Mouse (Mus musculus): ENCODE results near the gene Tom1l1. TPM values are rescaled to one million over a fixed set of nuclear protein-coding genes. Genes with fewer than 3 reads are reported as not detected.

Tom1l1 gene
- polyA plus RNA-seq, 1 experiment from 2014 or later = 24.3 TPM

DNA sequence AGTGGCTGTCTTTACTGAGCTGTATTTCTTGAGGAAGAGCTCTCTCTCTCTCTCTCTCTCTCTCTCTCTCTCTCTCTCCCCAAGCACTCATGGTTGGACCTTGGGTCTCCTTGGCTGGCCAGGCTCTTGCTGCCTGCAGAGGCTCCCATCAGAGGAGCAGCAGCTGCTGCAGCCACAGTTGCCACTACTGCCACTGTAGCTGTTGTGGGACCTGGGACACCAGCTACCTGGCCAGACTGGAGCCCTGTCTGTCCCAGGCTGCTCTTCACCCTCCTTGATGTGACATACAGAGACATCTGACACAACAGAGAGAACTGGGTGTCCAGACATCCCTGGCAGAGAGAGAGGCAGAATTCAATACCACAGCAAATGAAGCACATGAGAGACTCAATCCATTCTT is 7.0 kb downstream of the Tom1l1 start:
- no peaks in the 10 kb centered on the region for H3K4me1 ChIP-seq (replicated peaks; ENCODE audit: control insufficient read depth, insufficient read depth, low read length)
- no peaks in the 10 kb centered on the region for H3K27me3 ChIP-seq (ENCODE audit: control insufficient read depth, insufficient read depth, low read length)
- H3K9ac ChIP-seq (ENCODE audit: low read length) = no peak overlapping the region
- no peak overlapping the region for H3K4me3 ChIP-seq (ENCODE audit: low read depth, low read length)
- H3K27ac ChIP-seq (ENCODE audit: low read depth, low read length) = no peak overlapping the region
- DNase-seq (ENCODE audit: low spot score) (no peak), ATAC-seq (replicated peaks; ENCODE audit: low FRiP score) (no peak)
- H3K4me2 ChIP-seq (ENCODE audit: low read depth, low read length, severe bottlenecking) = no peak overlapping the region
- no peaks in the 10 kb centered on the region; the same call in 1 of the 2 replicates for H3K36me3 ChIP-seq (ENCODE audit: control insufficient read depth, insufficient read depth, low read length)
- H3K9me3 ChIP-seq (ENCODE audit: control insufficient read depth, low read length) = no peaks in the 10 kb centered on the region

DNA sequence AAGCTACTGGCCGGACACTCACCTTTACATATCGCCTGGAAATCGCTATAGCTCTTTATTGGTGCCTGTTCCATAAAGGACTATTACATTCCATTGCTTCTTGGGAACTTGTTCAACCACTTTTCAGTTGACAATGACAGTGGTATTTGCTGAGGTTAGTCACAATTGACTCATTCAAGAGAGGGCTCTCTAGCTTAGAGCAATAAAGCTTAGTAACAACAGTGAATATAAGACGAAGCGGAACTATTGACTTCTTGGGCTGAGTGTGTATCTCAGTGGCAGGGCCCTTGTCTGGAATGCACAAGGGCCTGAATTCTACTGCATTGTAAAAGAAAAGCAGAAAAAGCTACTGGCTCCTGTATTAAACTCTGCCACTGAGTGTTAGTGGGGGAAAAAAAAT is 9.6 kb downstream of the Tom1l1 start:
- WGBS = 89% methylated on average over 5 of the region's 5 CpGs
- DNase-seq (ENCODE audit: low spot score) = no peak
- H3K4me3 ChIP-seq (ENCODE audit: low read depth, low read length) = no peak overlapping the region
- H3K36me3 ChIP-seq (ENCODE audit: control insufficient read depth, insufficient read depth, low read length) = no peaks in the 10 kb centered on the region; the same call in 1 of the 2 replicates
- no peak for ATAC-seq (replicated peaks; ENCODE audit: low FRiP score)
- no peak overlapping the region for H3K9ac ChIP-seq (ENCODE audit: low read length)
- no peaks in the 10 kb centered on the region for H3K4me1 ChIP-seq (replicated peaks; ENCODE audit: control insufficient read depth, insufficient read depth, low read length)
- H3K27me3 ChIP-seq (ENCODE audit: control insufficient read depth, insufficient read depth, low read length) = no peaks in the 10 kb centered on the region
- no peak overlapping the region for H3K4me2 ChIP-seq (ENCODE audit: low read depth, low read length, severe bottlenecking)
- no peaks in the 10 kb centered on the region for H3K9me3 ChIP-seq (ENCODE audit: control insufficient read depth, low read length)
- no peak overlapping the region for H3K27ac ChIP-seq (ENCODE audit: low read depth, low read length)

DNA sequence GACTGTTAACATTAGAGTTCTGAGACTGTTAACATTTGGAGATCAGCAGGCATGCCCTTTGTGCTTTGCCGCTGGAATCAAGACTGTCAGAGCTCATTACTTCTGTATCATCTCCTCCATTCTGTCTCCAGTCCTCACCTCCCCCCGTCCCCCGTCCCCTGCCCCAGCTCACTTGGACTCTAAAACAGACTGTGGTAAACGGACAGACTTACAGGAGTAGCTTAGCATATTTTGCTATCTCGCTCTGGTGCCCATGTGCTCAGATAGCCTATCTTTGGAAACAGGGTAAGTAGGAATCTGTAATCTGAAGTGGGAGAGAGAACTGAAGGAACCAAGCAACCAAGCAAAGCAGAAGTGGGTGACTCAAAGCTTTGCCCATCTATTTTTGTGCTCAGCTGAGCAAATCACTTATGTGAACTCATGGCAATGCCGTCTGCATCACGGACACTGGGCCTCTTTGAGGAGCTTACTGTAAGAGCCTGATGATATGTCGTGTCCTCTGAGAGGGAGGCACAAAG is 10.3 kb downstream of the Tom1l1 start:
- WGBS = 51% methylated on average over 8 of the region's 8 CpGs

DNA sequence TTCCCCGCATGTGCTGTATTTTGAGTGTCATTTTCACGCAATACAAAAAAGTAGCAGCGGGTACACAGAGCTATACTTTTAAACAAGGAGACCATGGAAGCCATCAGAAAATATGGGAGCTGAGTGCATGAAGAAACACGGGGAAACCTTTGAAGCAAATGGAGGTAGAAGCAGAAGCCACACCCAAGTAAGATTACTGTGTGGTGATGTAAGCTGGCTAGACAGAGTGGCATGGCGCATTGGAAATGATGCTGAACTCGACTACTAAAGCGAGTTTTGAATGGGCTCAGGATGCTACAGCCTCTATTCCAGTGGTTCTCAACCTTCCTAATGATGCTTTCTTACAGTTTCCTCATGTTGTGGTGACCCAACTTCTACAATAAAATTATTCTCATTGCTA is 11.1 kb downstream of the Tom1l1 start:
- no peak overlapping the region for H3K27ac ChIP-seq (ENCODE audit: low read depth, low read length)
- no peak for DNase-seq (ENCODE audit: low spot score)
- H3K36me3 ChIP-seq (ENCODE audit: control insufficient read depth, insufficient read depth, low read length) = no peaks in the 10 kb centered on the region; the same call in 1 of the 2 replicates
- H3K27me3 ChIP-seq (ENCODE audit: control insufficient read depth, insufficient read depth, low read length) = no peaks in the 10 kb centered on the region
- H3K4me3 ChIP-seq (ENCODE audit: low read depth, low read length) = no peak overlapping the region
- no peaks in the 10 kb centered on the region for H3K9me3 ChIP-seq (ENCODE audit: control insufficient read depth, low read length)
- ATAC-seq (replicated peaks; ENCODE audit: low FRiP score) = no peak
- no peak overlapping the region for H3K4me2 ChIP-seq (ENCODE audit: low read depth, low read length, severe bottlenecking)
- H3K4me1 ChIP-seq (replicated peaks; ENCODE audit: control insufficient read depth, insufficient read depth, low read length) = no peaks in the 10 kb centered on the region
- WGBS = 90% methylated on average over 7 of the region's 7 CpGs
- no peak overlapping the region for H3K9ac ChIP-seq (ENCODE audit: low read length)

More for the DNA sequence above, 10.3 kb downstream of the Tom1l1 start:
- Histone ChIP-seq H3K4me3 (ENCODE audit: low read depth, low read length) (no peak overlapping the region), H3K4me1 (replicated peaks; ENCODE audit: control insufficient read depth, insufficient read depth, low read length) (no peaks in the 10 kb centered on the region), H3K27me3 (ENCODE audit: control insufficient read depth, insufficient read depth, low read length) (no peaks in the 10 kb centered on the region), H3K4me2 (ENCODE audit: low read depth, low read length, severe bottlenecking) (no peak overlapping the region), H3K36me3 (ENCODE audit: control insufficient read depth, insufficient read depth, low read length) (no peaks in the 10 kb centered on the region; the same call in 1 of the 2 replicates), H3K9ac (ENCODE audit: low read length) (no peak overlapping the region), H3K9me3 (ENCODE audit: control insufficient read depth, low read length) (no peaks in the 10 kb centered on the region), H3K27ac (ENCODE audit: low read depth, low read length) (no peak overlapping the region)
- ATAC-seq (replicated peaks; ENCODE audit: low FRiP score) (no peak), DNase-seq (ENCODE audit: low spot score) (no peak)

DNA sequence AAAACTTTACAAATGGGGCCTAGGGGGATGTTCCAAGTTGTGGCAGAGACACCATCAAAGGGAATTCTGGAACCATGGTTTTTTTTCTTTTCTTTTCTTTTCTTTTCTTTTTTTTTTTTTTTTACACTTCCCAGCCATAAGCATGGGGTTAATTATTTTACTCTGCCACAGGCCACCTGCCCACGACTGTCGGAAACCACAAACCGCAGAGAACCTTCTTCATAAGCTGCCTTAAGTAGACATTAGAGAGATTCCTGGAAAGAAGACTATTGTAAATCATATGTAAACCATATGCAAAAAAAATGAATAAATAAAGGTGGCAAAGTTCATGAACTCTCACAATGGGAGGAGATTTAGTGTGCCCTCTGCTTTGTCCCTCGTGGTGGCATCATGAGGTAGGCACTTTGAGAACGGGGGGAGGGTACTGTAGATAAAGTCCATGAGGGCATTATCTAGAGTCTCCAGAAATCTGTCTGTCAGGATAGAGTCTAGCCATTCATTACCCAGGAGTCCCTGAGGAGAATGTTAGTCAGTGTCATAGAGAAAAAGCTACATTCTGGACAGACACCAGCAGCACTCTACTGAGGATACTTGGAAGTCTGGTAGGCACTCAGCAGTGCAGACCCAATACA is 12.6 kb downstream of the Tom1l1 start:
- Histone ChIP-seq H3K4me3 (ENCODE audit: low read depth, low read length) (no peak overlapping the region), H3K9me3 (ENCODE audit: control insufficient read depth, low read length) (no peaks in the 10 kb centered on the region), H3K36me3 (ENCODE audit: control insufficient read depth, insufficient read depth, low read length) (no peaks in the 10 kb centered on the region; the same call in 1 of the 2 replicates), H3K27ac (ENCODE audit: low read depth, low read length) (no peak overlapping the region), H3K4me2 (ENCODE audit: low read depth, low read length, severe bottlenecking) (no peak overlapping the region), H3K27me3 (ENCODE audit: control insufficient read depth, insufficient read depth, low read length) (no peaks in the 10 kb centered on the region), H3K4me1 (replicated peaks; ENCODE audit: control insufficient read depth, insufficient read depth, low read length) (no peaks in the 10 kb centered on the region), H3K9ac (ENCODE audit: low read length) (no peak overlapping the region)
- 85% methylated on average over 5 of the region's 5 CpGs for WGBS
- DNase-seq (ENCODE audit: low spot score) = no peak
- no peak for ATAC-seq (replicated peaks; ENCODE audit: low FRiP score)

DNA sequence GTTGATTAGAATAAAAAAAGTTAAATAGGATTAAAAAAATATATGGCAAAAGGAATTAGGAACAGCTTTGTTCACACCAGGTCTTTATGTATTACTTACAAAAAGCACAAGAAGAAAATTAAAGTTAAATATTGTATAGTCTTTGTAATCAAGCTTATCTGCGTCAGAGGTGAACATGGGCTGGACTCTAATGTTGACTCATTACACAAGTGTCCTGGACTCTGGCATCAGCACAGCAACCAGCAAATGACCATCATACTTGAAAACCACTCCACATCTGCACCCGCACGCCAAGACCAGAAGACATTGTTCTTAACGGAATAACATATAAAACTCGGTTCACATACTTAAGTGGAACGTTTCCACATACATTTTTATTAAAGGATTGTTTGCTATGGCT is 20.8 kb downstream of the Tom1l1 start:
- Histone ChIP-seq H3K9ac (ENCODE audit: low read length) (no peak overlapping the region), H3K4me1 (replicated peaks; ENCODE audit: control insufficient read depth, insufficient read depth, low read length) (peaks cover 21% of the 10 kb centered on the region), H3K4me2 (ENCODE audit: low read depth, low read length, severe bottlenecking) (no peak overlapping the region), H3K36me3 (ENCODE audit: control insufficient read depth, insufficient read depth, low read length) (no peaks in the 10 kb centered on the region), H3K27me3 (ENCODE audit: control insufficient read depth, insufficient read depth, low read length) (no peaks in the 10 kb centered on the region), H3K4me3 (ENCODE audit: low read depth, low read length) (no peak overlapping the region), H3K27ac (ENCODE audit: low read depth, low read length) (no peak overlapping the region), H3K9me3 (ENCODE audit: control insufficient read depth, low read length) (no peaks in the 10 kb centered on the region)
- WGBS = 95% methylated on average over 6 of the region's 6 CpGs
- ATAC-seq (replicated peaks; ENCODE audit: low FRiP score) (no peak), DNase-seq (ENCODE audit: low spot score) (no peak)

DNA sequence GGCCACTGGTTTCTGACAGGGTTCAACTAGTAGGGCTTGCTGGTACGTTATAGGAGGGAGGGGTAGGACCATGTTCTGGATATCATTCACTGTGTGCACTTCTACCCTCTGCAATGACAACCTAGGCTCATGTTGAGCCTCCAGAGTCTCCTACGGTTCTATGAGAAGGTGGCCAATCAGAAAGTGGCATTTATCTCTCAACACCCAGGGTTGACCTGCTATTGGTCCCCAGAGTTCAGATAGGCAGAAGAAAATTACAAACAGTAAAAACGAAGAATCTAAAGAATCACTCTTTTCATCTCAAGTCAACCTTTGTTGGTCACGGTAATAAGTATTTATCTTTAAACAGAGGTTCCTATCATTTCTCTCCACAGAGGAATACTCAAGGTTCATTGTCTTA is 21.2 kb downstream of the Tom1l1 start:
- no peak overlapping the region for H3K27ac ChIP-seq (ENCODE audit: low read depth, low read length)
- 86% methylated on average over 4 of the region's 4 CpGs for WGBS

DNA sequence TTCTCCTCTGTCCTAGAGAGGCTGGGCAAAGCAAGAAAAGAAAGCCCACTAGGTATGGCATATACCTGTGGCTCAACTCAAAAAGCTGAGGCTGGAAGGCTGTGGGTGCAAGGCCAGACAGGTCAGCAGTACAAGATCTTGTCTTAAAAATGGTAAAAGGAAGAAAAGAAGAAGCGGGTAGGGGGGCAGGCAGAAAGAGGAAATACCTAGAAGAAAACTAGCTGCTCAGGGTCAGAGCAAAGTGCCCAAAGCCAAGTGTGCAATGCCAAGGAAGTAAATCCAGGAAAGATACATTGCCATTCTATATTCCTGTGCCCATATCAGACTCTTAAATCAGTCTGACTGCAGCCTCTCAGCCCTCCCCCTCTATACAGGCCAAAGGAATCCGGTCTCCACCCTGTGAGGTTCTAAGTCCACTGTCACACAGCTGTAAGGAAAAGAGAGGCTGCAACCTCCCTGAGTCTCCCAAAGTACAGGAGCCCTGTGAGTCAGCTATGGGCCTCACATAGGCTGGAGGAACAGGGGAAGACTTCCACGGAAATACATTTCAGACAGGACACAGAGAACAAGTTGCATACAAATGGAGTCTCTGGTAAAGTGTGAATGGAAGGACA is 21.9 kb downstream of the Tom1l1 start:
- DNase-seq (ENCODE audit: low spot score) (no peak), ATAC-seq (replicated peaks; ENCODE audit: low FRiP score) (no peak)
- Histone ChIP-seq H3K9me3 (ENCODE audit: control insufficient read depth, low read length) (no peaks in the 10 kb centered on the region), H3K4me3 (ENCODE audit: low read depth, low read length) (no peak overlapping the region), H3K4me2 (ENCODE audit: low read depth, low read length, severe bottlenecking) (no peak overlapping the region), H3K27me3 (ENCODE audit: control insufficient read depth, insufficient read depth, low read length) (no peaks in the 10 kb centered on the region), H3K4me1 (replicated peaks; ENCODE audit: control insufficient read depth, insufficient read depth, low read length) (peaks cover 21% of the 10 kb centered on the region), H3K36me3 (ENCODE audit: control insufficient read depth, insufficient read depth, low read length) (no peaks in the 10 kb centered on the region), H3K27ac (ENCODE audit: low read depth, low read length) (no peak overlapping the region), H3K9ac (ENCODE audit: low read length) (no peak overlapping the region)
- WGBS = 71% methylated on average over 3 of the region's 3 CpGs

More for the DNA sequence above, 21.2 kb downstream of the Tom1l1 start:
- Histone ChIP-seq H3K4me2 (ENCODE audit: low read depth, low read length, severe bottlenecking) (no peak overlapping the region), H3K36me3 (ENCODE audit: control insufficient read depth, insufficient read depth, low read length) (no peaks in the 10 kb centered on the region), H3K4me3 (ENCODE audit: low read depth, low read length) (no peak overlapping the region), H3K9me3 (ENCODE audit: control insufficient read depth, low read length) (no peaks in the 10 kb centered on the region), H3K27me3 (ENCODE audit: control insufficient read depth, insufficient read depth, low read length) (no peaks in the 10 kb centered on the region), H3K9ac (ENCODE audit: low read length) (no peak overlapping the region), H3K4me1 (replicated peaks; ENCODE audit: control insufficient read depth, insufficient read depth, low read length) (peaks cover 21% of the 10 kb centered on the region)
- DNase-seq (ENCODE audit: low spot score) = no peak
- no peak for ATAC-seq (replicated peaks; ENCODE audit: low FRiP score)

DNA sequence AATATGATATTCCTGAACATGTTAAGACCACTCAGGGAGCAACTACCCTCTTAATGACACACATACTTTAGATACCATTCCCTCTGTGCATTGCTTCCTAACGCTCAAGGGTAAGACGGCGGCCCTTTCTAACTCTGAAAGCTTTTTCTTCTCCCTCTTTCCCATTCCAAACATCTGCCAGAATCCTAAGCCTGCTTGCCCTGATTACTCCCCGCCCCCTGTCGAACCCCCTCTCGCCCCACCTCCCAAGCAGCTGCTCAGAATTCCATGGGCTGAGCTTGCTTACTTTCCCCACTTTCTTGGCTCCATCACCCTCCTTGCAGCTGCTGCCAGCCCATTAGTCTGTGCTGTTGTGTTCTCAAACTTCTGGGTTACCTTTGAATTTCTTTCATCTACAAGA is 23.0 kb downstream of the Tom1l1 start:
- WGBS = 6% methylated on average over 6 of the region's 6 CpGs
- H3K9me3 ChIP-seq (ENCODE audit: control insufficient read depth, low read length) = no peaks in the 10 kb centered on the region
- H3K36me3 ChIP-seq (ENCODE audit: control insufficient read depth, insufficient read depth, low read length) = no peaks in the 10 kb centered on the region
- H3K9ac ChIP-seq (ENCODE audit: low read length) = no peak overlapping the region
- no peaks in the 10 kb centered on the region for H3K27me3 ChIP-seq (ENCODE audit: control insufficient read depth, insufficient read depth, low read length)
- H3K27ac ChIP-seq (ENCODE audit: low read depth, low read length) = peak overlapping the region; percentile 53; the same call in 1 of the 2 replicates
- no peak overlapping the region for H3K4me3 ChIP-seq (ENCODE audit: low read depth, low read length)
- ATAC-seq (replicated peaks; ENCODE audit: low FRiP score) (peak; percentile 41; the same call in 1 of the 2 replicates), DNase-seq (ENCODE audit: low spot score) (peak; percentile 58)
- peaks cover 21% of the 10 kb centered on the region for H3K4me1 ChIP-seq (replicated peaks; ENCODE audit: control insufficient read depth, insufficient read depth, low read length)
- H3K4me2 ChIP-seq (ENCODE audit: low read depth, low read length, severe bottlenecking) = no peak overlapping the region
